Mouse (Mus musculus): ENCODE measurements around the gene Map3k7cl. TPM values are rescaled to one million over a fixed set of nuclear protein-coding genes. Genes with fewer than 3 reads are reported as not detected.

Gene Map3k7cl
- polyA plus RNA-seq, 1 experiment from 2014 or later: not detected

GRCm38 (mm10) chr16:87594145-87594544, 41.0 kb downstream of the Map3k7cl start:
- H3K4me3 ChIP-seq (ENCODE audit: low read depth, low read length): no peak overlapping the region
- H3K27me3 ChIP-seq (ENCODE audit: control insufficient read depth, insufficient read depth, low read length): no peaks in the 10 kb centered on the region
- H3K4me2 ChIP-seq (ENCODE audit: low read depth, low read length): no peak overlapping the region
- no peaks in the 10 kb centered on the region for H3K4me1 ChIP-seq (ENCODE audit: control insufficient read depth, insufficient read depth, low read length)
- DNase-seq (ENCODE audit: low spot score) (no peak), ATAC-seq (replicated peaks; ENCODE audit: insufficient number of reproducible peaks, low FRiP score, low TSS enrichment, low read depth) (no peak)
- H3K36me3 ChIP-seq (replicated peaks; ENCODE audit: control insufficient read depth, insufficient read depth, low read depth, low read length): no peaks in the 10 kb centered on the region
- no peak overlapping the region for H3K27ac ChIP-seq (replicated peaks; ENCODE audit: low read depth, low read length)
- peaks cover 4% of the 10 kb centered on the region; the same call in 1 of the 2 replicates for H3K9me3 ChIP-seq (replicated peaks; ENCODE audit: control insufficient read depth, low read length)
- no peak overlapping the region for H3K9ac ChIP-seq (replicated peaks; ENCODE audit: low read length)
- WGBS: 77% methylated on average over 10 of the region's 10 CpGs

- H3K9ac ChIP-seq (replicated peaks; ENCODE audit: low read length): no peak overlapping the region
- DNase-seq (ENCODE audit: low spot score) (no peak), ATAC-seq (replicated peaks; ENCODE audit: insufficient number of reproducible peaks, low FRiP score, low TSS enrichment, low read depth) (no peak)
- H3K36me3 ChIP-seq (replicated peaks; ENCODE audit: control insufficient read depth, insufficient read depth, low read depth, low read length): no peaks in the 10 kb centered on the region
- peaks cover 4% of the 10 kb centered on the region; the same call in 1 of the 2 replicates for H3K9me3 ChIP-seq (replicated peaks; ENCODE audit: control insufficient read depth, low read length)
- no peaks in the 10 kb centered on the region for H3K27me3 ChIP-seq (ENCODE audit: control insufficient read depth, insufficient read depth, low read length)
- H3K4me2 ChIP-seq (ENCODE audit: low read depth, low read length): no peak overlapping the region
- WGBS: 88% methylated on average over 9 of the region's 12 CpGs
- H3K27ac ChIP-seq (replicated peaks; ENCODE audit: low read depth, low read length): no peak overlapping the region
- H3K4me1 ChIP-seq (ENCODE audit: control insufficient read depth, insufficient read depth, low read length): no peaks in the 10 kb centered on the region
- H3K4me3 ChIP-seq (ENCODE audit: low read depth, low read length): no peak overlapping the region
Measured at GRCm38 (mm10) chr16:87595149-87595548, 42.0 kb downstream of the Map3k7cl start.

GRCm38 (mm10) chr16:87602717-87603526, 49.8 kb downstream of the Map3k7cl start:
- no peak for ATAC-seq (replicated peaks; ENCODE audit: insufficient number of reproducible peaks, low FRiP score, low TSS enrichment, low read depth)
- 74% methylated on average over 17 of the region's 17 CpGs for WGBS
- H3K27ac ChIP-seq (replicated peaks; ENCODE audit: low read depth, low read length): no peak overlapping the region
- H3K4me2 ChIP-seq (ENCODE audit: low read depth, low read length): no peak overlapping the region
- H3K4me1 ChIP-seq (ENCODE audit: control insufficient read depth, insufficient read depth, low read length): no peaks in the 10 kb centered on the region
- H3K4me3 ChIP-seq (ENCODE audit: low read depth, low read length): no peak overlapping the region
- H3K9ac ChIP-seq (replicated peaks; ENCODE audit: low read length): no peak overlapping the region
- no peaks in the 10 kb centered on the region for H3K36me3 ChIP-seq (replicated peaks; ENCODE audit: control insufficient read depth, insufficient read depth, low read depth, low read length)
- H3K9me3 ChIP-seq (replicated peaks; ENCODE audit: control insufficient read depth, low read length): no peaks in the 10 kb centered on the region
- no peaks in the 10 kb centered on the region for H3K27me3 ChIP-seq (ENCODE audit: control insufficient read depth, insufficient read depth, low read length)
- DNase-seq (ENCODE audit: low spot score): no peak

- Histone ChIP-seq H3K4me1 (ENCODE audit: control insufficient read depth, insufficient read depth, low read length) (no peaks in the 10 kb centered on the region), H3K27me3 (ENCODE audit: control insufficient read depth, insufficient read depth, low read length) (no peaks in the 10 kb centered on the region), H3K9ac (replicated peaks; ENCODE audit: low read length) (no peak overlapping the region), H3K9me3 (replicated peaks; ENCODE audit: control insufficient read depth, low read length) (no peaks in the 10 kb centered on the region), H3K36me3 (replicated peaks; ENCODE audit: control insufficient read depth, insufficient read depth, low read depth, low read length) (no peaks in the 10 kb centered on the region), H3K4me2 (ENCODE audit: low read depth, low read length) (no peak overlapping the region), H3K4me3 (ENCODE audit: low read depth, low read length) (no peak overlapping the region), H3K27ac (replicated peaks; ENCODE audit: low read depth, low read length) (no peak overlapping the region)
- ATAC-seq (replicated peaks; ENCODE audit: insufficient number of reproducible peaks, low FRiP score, low TSS enrichment, low read depth): no peak
- DNase-seq (ENCODE audit: low spot score): no peak
- WGBS: 80% methylated on average over 9 of the region's 9 CpGs
Measured at GRCm38 (mm10) chr16:87604002-87604401, 50.9 kb downstream of the Map3k7cl start.

GRCm38 (mm10) chr16:87604883-87605282, 51.8 kb downstream of the Map3k7cl start:
- Histone ChIP-seq H3K27ac (replicated peaks; ENCODE audit: low read depth, low read length) (no peak overlapping the region), H3K4me2 (ENCODE audit: low read depth, low read length) (no peak overlapping the region), H3K4me3 (ENCODE audit: low read depth, low read length) (no peak overlapping the region), H3K9me3 (replicated peaks; ENCODE audit: control insufficient read depth, low read length) (no peaks in the 10 kb centered on the region), H3K4me1 (ENCODE audit: control insufficient read depth, insufficient read depth, low read length) (no peaks in the 10 kb centered on the region), H3K27me3 (ENCODE audit: control insufficient read depth, insufficient read depth, low read length) (no peaks in the 10 kb centered on the region), H3K36me3 (replicated peaks; ENCODE audit: control insufficient read depth, insufficient read depth, low read depth, low read length) (no peaks in the 10 kb centered on the region), H3K9ac (replicated peaks; ENCODE audit: low read length) (no peak overlapping the region)
- ATAC-seq (replicated peaks; ENCODE audit: insufficient number of reproducible peaks, low FRiP score, low TSS enrichment, low read depth) (no peak), DNase-seq (ENCODE audit: low spot score) (no peak)
- 84% methylated on average over 2 of the region's 2 CpGs for WGBS

GRCm38 (mm10) chr16:87607383-87607782, 54.3 kb downstream of the Map3k7cl start:
- Histone ChIP-seq H3K4me2 (ENCODE audit: low read depth, low read length) (no peak overlapping the region), H3K4me3 (ENCODE audit: low read depth, low read length) (no peak overlapping the region), H3K9me3 (replicated peaks; ENCODE audit: control insufficient read depth, low read length) (no peaks in the 10 kb centered on the region), H3K9ac (replicated peaks; ENCODE audit: low read length) (no peak overlapping the region), H3K27ac (replicated peaks; ENCODE audit: low read depth, low read length) (no peak overlapping the region), H3K27me3 (ENCODE audit: control insufficient read depth, insufficient read depth, low read length) (no peaks in the 10 kb centered on the region), H3K36me3 (replicated peaks; ENCODE audit: control insufficient read depth, insufficient read depth, low read depth, low read length) (no peaks in the 10 kb centered on the region), H3K4me1 (ENCODE audit: control insufficient read depth, insufficient read depth, low read length) (no peaks in the 10 kb centered on the region)
- 89% methylated on average over 1 of the region's 1 CpGs for WGBS
- no peak for ATAC-seq (replicated peaks; ENCODE audit: insufficient number of reproducible peaks, low FRiP score, low TSS enrichment, low read depth)
- DNase-seq (ENCODE audit: low spot score): no peak

- DNase-seq (ENCODE audit: low spot score) (no peak), ATAC-seq (replicated peaks; ENCODE audit: insufficient number of reproducible peaks, low FRiP score, low TSS enrichment, low read depth) (no peak)
- H3K27me3 ChIP-seq (ENCODE audit: control insufficient read depth, insufficient read depth, low read length): no peaks in the 10 kb centered on the region
- H3K27ac ChIP-seq (replicated peaks; ENCODE audit: low read depth, low read length): no peak overlapping the region
- no peak overlapping the region for H3K9ac ChIP-seq (replicated peaks; ENCODE audit: low read length)
- H3K4me1 ChIP-seq (ENCODE audit: control insufficient read depth, insufficient read depth, low read length): no peaks in the 10 kb centered on the region
- H3K9me3 ChIP-seq (replicated peaks; ENCODE audit: control insufficient read depth, low read length): no peaks in the 10 kb centered on the region
- H3K36me3 ChIP-seq (replicated peaks; ENCODE audit: control insufficient read depth, insufficient read depth, low read depth, low read length): no peaks in the 10 kb centered on the region
- 90% methylated on average over 5 of the region's 6 CpGs for WGBS
- H3K4me3 ChIP-seq (ENCODE audit: low read depth, low read length): no peak overlapping the region
- H3K4me2 ChIP-seq (ENCODE audit: low read depth, low read length): no peak overlapping the region
Measured at GRCm38 (mm10) chr16:87607959-87608358, 54.8 kb downstream of the Map3k7cl start.

- DNase-seq (ENCODE audit: low spot score): no peak
- Histone ChIP-seq H3K27me3 (ENCODE audit: control insufficient read depth, insufficient read depth, low read length) (no peaks in the 10 kb centered on the region), H3K36me3 (replicated peaks; ENCODE audit: control insufficient read depth, insufficient read depth, low read depth, low read length) (no peaks in the 10 kb centered on the region), H3K9me3 (replicated peaks; ENCODE audit: control insufficient read depth, low read length) (no peaks in the 10 kb centered on the region), H3K27ac (replicated peaks; ENCODE audit: low read depth, low read length) (no peak overlapping the region), H3K4me2 (ENCODE audit: low read depth, low read length) (no peak overlapping the region), H3K4me1 (ENCODE audit: control insufficient read depth, insufficient read depth, low read length) (no peaks in the 10 kb centered on the region), H3K9ac (replicated peaks; ENCODE audit: low read length) (no peak overlapping the region), H3K4me3 (ENCODE audit: low read depth, low read length) (no peak overlapping the region)
- WGBS: 84% methylated on average over 5 of the region's 5 CpGs
- no peak for ATAC-seq (replicated peaks; ENCODE audit: insufficient number of reproducible peaks, low FRiP score, low TSS enrichment, low read depth)
Measured at GRCm38 (mm10) chr16:87610142-87610541, 57.0 kb downstream of the Map3k7cl start.
